In genomic region chr14:76864664-76865063, GRCm38 (mm10) we compare ENCODE assay signal across 18 mouse cellular contexts.
"Had no signal": no experiment of that assay in that cellular context is flagged by ENCODE, and none has a peak within 500 bp of the region (broad histone marks: within the 10 kb centered on the region; RNA-seq: fewer than 3 reads in every experiment).

No protein-coding gene starts in this region.

- DNase-seq: liver, postnatal 0 days; lung, adult 2 months; lung, postnatal 14 days; lung, postnatal 36 days; right cerebral cortex, postnatal 14 days; thymus, adult 2 months; thymus, postnatal 25 days; thymus, postnatal 4 days had no signal

- H3K4me3 ChIP-seq: lung, embryonic 15.5 days; megakaryocyte, embryonic 14.5 days; midbrain, embryonic 13.5 days; midbrain, embryonic 15.5 days; neural tube, embryonic 13.5 days; stomach, embryonic 15.5 days had no signal

- H3K9me3 ChIP-seq: lung, embryonic 15.5 days; midbrain, embryonic 15.5 days; neural tube, embryonic 13.5 days; stomach, embryonic 15.5 days had no signal

- H3K4me1 ChIP-seq: lung, embryonic 15.5 days; midbrain, embryonic 13.5 days; midbrain, embryonic 15.5 days; neural tube, embryonic 13.5 days; stomach, embryonic 15.5 days had no signal

- ATAC-seq: liver, postnatal 0 days; lung, postnatal 0 days; midbrain, embryonic 13.5 days; midbrain, embryonic 15.5 days had no signal

- H3K27me3 ChIP-seq: lung, embryonic 15.5 days; midbrain, embryonic 13.5 days; midbrain, embryonic 15.5 days; neural tube, embryonic 13.5 days; stomach, embryonic 15.5 days had no signal

- H3K4me2 ChIP-seq: lung, embryonic 15.5 days; midbrain, embryonic 11.5 days; midbrain, embryonic 13.5 days; midbrain, embryonic 15.5 days; neural tube, embryonic 13.5 days; stomach, embryonic 15.5 days had no signal

- H3K9ac ChIP-seq: liver, postnatal 0 days; lung, embryonic 15.5 days; midbrain, embryonic 13.5 days; midbrain, embryonic 15.5 days; neural tube, embryonic 13.5 days; stomach, embryonic 15.5 days had no signal

- H3K27ac ChIP-seq: lung, embryonic 15.5 days; macrophage; midbrain, embryonic 13.5 days; midbrain, embryonic 15.5 days; neural tube, embryonic 13.5 days; stomach, embryonic 15.5 days; stomach, postnatal 0 days had no signal

- H3K36me3 ChIP-seq: lung, embryonic 15.5 days; midbrain, embryonic 13.5 days; midbrain, embryonic 15.5 days; neural tube, embryonic 13.5 days; stomach, embryonic 15.5 days had no signal
